Comparison of ENCODE assay signal across 8 mouse cellular contexts in genomic region chr19:57361939-57362307, GRCm38 (mm10). TPM values are rescaled to one million over a fixed set of nuclear protein-coding genes. Genes with fewer than 3 reads are reported as not detected.
DNase-seq lines count a peak whose midpoint lies in the region; ATAC-seq and TF ChIP-seq lines count a peak whose summit lies in the region.

No protein-coding gene starts in this region.

- H3K4me2 ChIP-seq in heart, embryonic 11.5 days = peak overlapping the region; percentile 72
- H3K4me2 ChIP-seq in forebrain, embryonic 15.5 days (replicated peaks) = peak overlapping the region; percentile 52
- peak overlapping the region; percentile 73 for H3K4me2 ChIP-seq in liver, postnatal 0 days (ENCODE audit: low read depth, low read length)

- 26% methylated on average over 3 of the region's 3 CpGs for WGBS in heart, embryonic 11.5 days (ENCODE audit: insufficient replicate concordance)
- 15% methylated on average over 3 of the region's 3 CpGs for WGBS in forebrain, embryonic 15.5 days
- WGBS in liver, postnatal 0 days (ENCODE audit: insufficient replicate concordance) = 6% methylated on average over 3 of the region's 3 CpGs

- H3K9me3 ChIP-seq in heart, embryonic 11.5 days (replicated peaks; ENCODE audit: control insufficient read depth, low read length) = no peaks in the 10 kb centered on the region
- no peaks in the 10 kb centered on the region for H3K9me3 ChIP-seq in E14TG2a.4 (ENCODE audit: low read length)
- H3K9me3 ChIP-seq in forebrain, embryonic 15.5 days = no peaks in the 10 kb centered on the region
- H3K9me3 ChIP-seq in liver, postnatal 0 days (ENCODE audit: low read length) = no peaks in the 10 kb centered on the region

- no peak for TF ChIP-seq CTCF in E14TG2a.4 (conservative IDR thresholded peaks at IDR 0.05; ENCODE audit: low read length)
- TF ChIP-seq CTCF in liver, postnatal 0 days (IDR thresholded peaks at IDR 0.05; ENCODE audit: low read depth) = no peak

- no peak for ATAC-seq in heart, embryonic 11.5 days (replicated peaks; ENCODE audit: insufficient number of reproducible peaks, low FRiP score, low TSS enrichment)
- ATAC-seq in forebrain, embryonic 15.5 days (replicated peaks) = no peak
- no peak for ATAC-seq in liver, postnatal 0 days

- peak overlapping the region; percentile 97 for H3K27ac ChIP-seq in heart, embryonic 11.5 days (ENCODE audit: low read depth, low read length)
- peak overlapping the region; percentile 94 for H3K27ac ChIP-seq in forebrain, embryonic 15.5 days (replicated peaks)
- peak overlapping the region; percentile 99 for H3K27ac ChIP-seq in liver, postnatal 0 days (ENCODE audit: low read depth)

- peaks cover 46% of the 10 kb centered on the region for H3K4me1 ChIP-seq in heart, embryonic 11.5 days (ENCODE audit: control insufficient read depth, insufficient read depth, low read length)
- peaks cover 73% of the 10 kb centered on the region for H3K4me1 ChIP-seq in E14TG2a.4 (replicated peaks; ENCODE audit: low read depth, low read length)
- peaks cover 59% of the 10 kb centered on the region for H3K4me1 ChIP-seq in forebrain, embryonic 15.5 days
- H3K4me1 ChIP-seq in liver, postnatal 0 days (ENCODE audit: insufficient read depth) = peaks cover 61% of the 10 kb centered on the region

- no peak for DNase-seq in heart, adult 9 months (ENCODE audit: low spot score in 2 of 2)
- no peak for DNase-seq in liver, postnatal 0 days
- no peak for DNase-seq in adrenal gland, postnatal 25 days
- no peak for DNase-seq in urinary bladder, postnatal 4 days (ENCODE audit: low spot score in 2 of 2)
- no peak for DNase-seq in right cerebral cortex, postnatal 14 days

- H3K36me3 ChIP-seq in heart, embryonic 11.5 days (ENCODE audit: control insufficient read depth, insufficient read depth, low read length) = no peaks in the 10 kb centered on the region
- H3K36me3 ChIP-seq in E14TG2a.4 (ENCODE audit: insufficient read depth, low read length) = no peaks in the 10 kb centered on the region
- H3K36me3 ChIP-seq in forebrain, embryonic 15.5 days = no peaks in the 10 kb centered on the region
- no peaks in the 10 kb centered on the region for H3K36me3 ChIP-seq in liver, postnatal 0 days (replicated peaks; ENCODE audit: insufficient read depth, low read length)

- H3K27me3 ChIP-seq in heart, embryonic 11.5 days (ENCODE audit: control insufficient read depth, insufficient read depth, low read length) = no peaks in the 10 kb centered on the region
- no peaks in the 10 kb centered on the region for H3K27me3 ChIP-seq in E14TG2a.4 (ENCODE audit: insufficient read depth, low read length)
- H3K27me3 ChIP-seq in forebrain, embryonic 15.5 days = no peaks in the 10 kb centered on the region
- no peaks in the 10 kb centered on the region for H3K27me3 ChIP-seq in liver, postnatal 0 days (ENCODE audit: insufficient read depth, low read length)

- peak overlapping the region; percentile 99 for H3K9ac ChIP-seq in heart, embryonic 11.5 days (ENCODE audit: low read depth, low read length)
- H3K9ac ChIP-seq in forebrain, embryonic 15.5 days (replicated peaks) = peak overlapping the region; percentile 99
- H3K9ac ChIP-seq in liver, postnatal 0 days (replicated peaks) = peak overlapping the region; percentile 100

- H3K4me3 ChIP-seq in heart, embryonic 11.5 days (ENCODE audit: low read depth, low read length) = peak overlapping the region; percentile 97
- peak overlapping the region; percentile 96 for H3K4me3 ChIP-seq in E14TG2a.4 (replicated peaks; ENCODE audit: low read length)
- H3K4me3 ChIP-seq in forebrain, embryonic 15.5 days = peak overlapping the region; percentile 88
- peak overlapping the region; percentile 97 for H3K4me3 ChIP-seq in liver, postnatal 0 days (ENCODE audit: low read depth, low read length)

- TF ChIP-seq EP300 in liver, postnatal 0 days (IDR thresholded peaks at IDR 0.05; ENCODE audit: low read depth) = no peak

RNA-seq across cellular contexts. Expression of gene Fam160b1, which starts 1.4 kb away (rescaled TPM):
- polyA plus RNA-seq in heart, embryonic 11.5 days (2014; fragmentation: Nextera tagmentation; extraction: Ambion mirVana) = 11.4 and 11.8 TPM in 2 replicates
- 13.8 and 15.7 TPM in 2 replicates for polyA plus RNA-seq in forebrain, embryonic 15.5 days (2015; fragmentation: Nextera tagmentation; extraction: Ambion mirVana)
- polyA plus RNA-seq in liver, postnatal 0 days (2015; fragmentation: Nextera tagmentation; extraction: Ambion mirVana) = 7.8 and 9.2 TPM in 2 replicates
- total RNA-seq in adrenal gland, postnatal 25 days (2021) = 21.6 and 23.5 TPM in 2 replicates

RNA-seq across cellular contexts. Expression of gene Ablim1, which starts 47.2 kb away (rescaled TPM):
- polyA plus RNA-seq in heart, embryonic 11.5 days (2014; fragmentation: Nextera tagmentation; extraction: Ambion mirVana) = 45.8 and 52.1 TPM in 2 replicates
- 37.8 TPM in 2 replicates for polyA plus RNA-seq in forebrain, embryonic 15.5 days (2015; fragmentation: Nextera tagmentation; extraction: Ambion mirVana)
- polyA plus RNA-seq in liver, postnatal 0 days (2015; fragmentation: Nextera tagmentation; extraction: Ambion mirVana) = 11.5 and 12.0 TPM in 2 replicates
- total RNA-seq in adrenal gland, postnatal 25 days (2021) = 32.5 and 35.6 TPM in 2 replicates
